Mouse (Mus musculus) erythroblast, embryonic 14.5 days (primary cell): ENCODE results near the gene Msto1.

Source experiments
- GATA1 ChIP-seq: IDR thresholded peaks from 2 replicates; pipeline ENCODE4 v1.6.1; 2012; ENCODE audit warnings: low read length, inconsistent platforms, mixed read lengths
- TAL1 ChIP-seq: IDR thresholded peaks from 3 replicates; pipeline ENCODE4 v1.6.1; 2012; ENCODE audit warnings: low read length, inconsistent platforms, mixed read lengths

GRCm38 (mm10) chr3:88942316-88942880 is 28.6 kb upstream of the Msto1 start:
- TF ChIP-seq GATA1 (no peak), TAL1 (no peak)
